Mouse (Mus musculus) erythroblast, adult 5-6 weeks (primary cell): ENCODE measurements around the gene Jarid2. TPM values are rescaled to one million over a fixed set of nuclear protein-coding genes. Genes with fewer than 3 reads are reported as not detected.
"Not testable (repeated sequence)": the region's sequence is repeated elsewhere in the genome, so short reads cannot be mapped to it uniquely, and the experiment has no call there.

ENCODE experiments used
- ATAC-seq: replicated peaks from 2 replicates; pipeline ENCODE4 v1.8.0; 2016; ENCODE audit warnings: moderate number of reproducible peaks, mild to moderate bottlenecking, moderate TSS enrichment, inconsistent platforms; ENCODE audit not compliant: poor library complexity, low FRiP score, severe bottlenecking
- total RNA-seq, 2 experiments: library from RNA; stranded (forward) in 1 of 2; stranded (reverse) in 1 of 2; fragments of 150-400 nt in 1 of 2; fragments of 200-764, 138-1000 nt in 1 of 2; gene quantifications; 2 replicates each; pipeline versions ENCODE4 v1.2.3 to v1.2.4; 2015 to 2017; ENCODE audit warnings: low replicate concordance in 2 of 2

The Jarid2 gene
- 10.4 and 25.9 TPM in 2 replicates for total RNA-seq (2015; ENCODE audit: low replicate concordance)
- 10.1 and 10.9 TPM in 2 replicates for total RNA-seq (2017; ENCODE audit: low replicate concordance)

- peak; percentile 16 for ATAC-seq
Observed at GRCm38 (mm10) chr13:44729424-44729971, at the start of gene Jarid2. Gene Jarid2 (plus strand): TSS chr13:44729474.

- ATAC-seq, result no peak
Observed at GRCm38 (mm10) chr13:44681051-44681450, 48.2 kb upstream of the Jarid2 start.

- ATAC-seq, result no peak
Observed at GRCm38 (mm10) chr13:44688140-44688539, 41.1 kb upstream of the Jarid2 start.

GRCm38 (mm10) chr13:44697628-44698027 is 31.6 kb upstream of the Jarid2 start:
- ATAC-seq, result no peak

GRCm38 (mm10) chr13:44704036-44704801 is 25.1 kb upstream of the Jarid2 start:
- ATAC-seq, result no peak

- no peak for ATAC-seq
Observed at GRCm38 (mm10) chr13:44705031-44705742, 24.1 kb upstream of the Jarid2 start.

- no peak for ATAC-seq
Observed at GRCm38 (mm10) chr13:44705743-44706044, 23.6 kb upstream of the Jarid2 start.

- no peak for ATAC-seq
Observed at GRCm38 (mm10) chr13:44706206-44706915, 22.9 kb upstream of the Jarid2 start.

- no peak for ATAC-seq
Observed at GRCm38 (mm10) chr13:44707176-44707575, 22.1 kb upstream of the Jarid2 start.

- no peak for ATAC-seq
Observed at GRCm38 (mm10) chr13:44708336-44709017, 20.8 kb upstream of the Jarid2 start.

- ATAC-seq, result peak; percentile 47
Observed at GRCm38 (mm10) chr13:44709747-44710480, 19.4 kb upstream of the Jarid2 start.

GRCm38 (mm10) chr13:44711062-44711461 is 18.2 kb upstream of the Jarid2 start:
- no peak for ATAC-seq

- ATAC-seq, result no peak
Observed at GRCm38 (mm10) chr13:44711882-44712281, 17.4 kb upstream of the Jarid2 start.

- ATAC-seq, result no peak
Observed at GRCm38 (mm10) chr13:44715187-44715885, 13.9 kb upstream of the Jarid2 start.

GRCm38 (mm10) chr13:44717838-44718237 is 11.4 kb upstream of the Jarid2 start:
- ATAC-seq, result no peak

GRCm38 (mm10) chr13:44718465-44718864 is 10.8 kb upstream of the Jarid2 start:
- not testable (repeated sequence) for ATAC-seq

GRCm38 (mm10) chr13:44720094-44720493 is 9.2 kb upstream of the Jarid2 start:
- ATAC-seq, result no peak

GRCm38 (mm10) chr13:44721891-44722547 is 7.3 kb upstream of the Jarid2 start:
- ATAC-seq, result no peak
